Mouse (Mus musculus) layer of hippocampus, postnatal 25 days (tissue): Measurements from ENCODE around the gene Carf. TPM values are rescaled to one million over a fixed set of nuclear protein-coding genes. Genes with fewer than 3 reads are reported as not detected.
"Not testable (repeated sequence)": the region's sequence is repeated elsewhere in the genome, so short reads cannot be mapped to it uniquely, and the experiment has no call there.

Source experiments
- DNase-seq, 2 experiments: peaks; one replicate each; pipeline ENCODE4 v3.0.0; 2022; ENCODE audit warnings: mixed read lengths in 2 of 2, low spot score in 1 of 2; ENCODE audit errors: extremely low spot score in 1 of 2
- total RNA-seq, 2 experiments: library from RNA; stranded (reverse); gene quantifications; 2 replicates each; pipeline ENCODE4 v1.2.3; 2021

Gene Carf
- total RNA-seq: 10 to 100 TPM; 25.6 to 27.9 TPM

DNA sequence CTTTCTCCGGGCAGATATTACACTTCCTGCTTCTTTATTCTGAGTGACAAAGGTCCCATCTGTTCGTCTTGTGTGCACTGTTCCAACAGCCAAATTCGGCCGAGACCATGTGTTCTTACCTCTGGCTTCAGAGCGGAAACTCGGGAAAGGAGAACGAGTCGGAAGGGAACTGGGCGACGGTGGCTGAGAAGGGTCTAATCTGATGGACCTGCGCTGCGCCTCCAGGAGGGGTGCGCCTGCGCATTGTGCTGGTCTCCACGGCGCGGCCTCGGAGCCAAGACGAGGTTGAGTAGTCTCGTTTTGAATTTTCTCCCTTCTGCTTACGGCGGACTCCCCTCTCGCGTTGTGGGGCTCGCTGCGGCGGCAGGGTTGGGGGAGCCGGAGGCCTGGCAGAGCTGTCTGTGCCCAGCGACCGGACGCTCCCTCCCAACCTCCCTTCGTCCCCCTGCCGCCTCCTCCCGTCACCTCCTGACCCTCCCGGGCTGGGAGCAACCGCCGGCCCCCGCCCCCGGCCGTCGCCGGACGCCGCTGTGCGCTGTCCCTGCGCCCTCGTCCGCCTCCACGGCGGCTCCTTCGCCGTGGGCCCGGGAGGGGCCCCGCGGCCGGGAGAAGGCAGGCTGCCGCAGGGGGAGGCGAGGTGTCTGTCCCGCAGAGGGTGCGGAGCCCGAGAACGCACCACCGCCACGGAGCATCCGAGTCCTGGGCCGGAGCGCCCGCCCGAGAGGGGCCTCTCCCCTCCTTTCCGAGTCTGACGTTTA, at the start of gene Carf, which contains the start of gene Wdr12:
Carf (plus strand) TSS at position 224 of the 758 bp plus-strand sequence.
Wdr12 (minus strand) TSS at position 622 of the 758 bp plus-strand sequence.
- peak; percentile 89 to 96 for DNase-seq

- no peak for DNase-seq
These were observed 43.4 kb upstream of the Carf start for GRCm38 (mm10) chr1:60054659-60055058.

GRCm38 (mm10) chr1:60056310-60056709, 41.7 kb upstream of the Carf start:
- no peak for DNase-seq

DNA sequence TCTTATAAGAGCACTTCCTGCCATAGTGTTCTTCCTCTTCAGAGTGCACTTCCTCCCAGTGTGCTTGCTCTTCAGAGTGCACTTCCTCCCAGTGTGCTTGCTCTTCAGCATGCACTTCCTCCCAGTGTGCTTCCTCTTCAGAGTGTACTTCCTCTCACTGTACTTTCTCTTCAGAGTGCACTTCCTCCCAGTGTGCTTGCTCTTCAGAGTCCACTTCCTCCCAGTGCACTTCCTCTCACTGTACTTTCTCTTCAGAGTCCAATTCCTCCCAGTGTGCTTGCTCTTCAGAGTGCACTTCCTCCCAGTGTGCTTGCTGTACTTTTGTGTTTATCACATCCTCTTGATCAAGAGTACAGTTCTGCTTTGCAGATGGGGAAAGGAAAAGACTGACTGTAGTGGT, 27.3 kb upstream of the Carf start:
- DNase-seq: not testable (repeated sequence)

DNA sequence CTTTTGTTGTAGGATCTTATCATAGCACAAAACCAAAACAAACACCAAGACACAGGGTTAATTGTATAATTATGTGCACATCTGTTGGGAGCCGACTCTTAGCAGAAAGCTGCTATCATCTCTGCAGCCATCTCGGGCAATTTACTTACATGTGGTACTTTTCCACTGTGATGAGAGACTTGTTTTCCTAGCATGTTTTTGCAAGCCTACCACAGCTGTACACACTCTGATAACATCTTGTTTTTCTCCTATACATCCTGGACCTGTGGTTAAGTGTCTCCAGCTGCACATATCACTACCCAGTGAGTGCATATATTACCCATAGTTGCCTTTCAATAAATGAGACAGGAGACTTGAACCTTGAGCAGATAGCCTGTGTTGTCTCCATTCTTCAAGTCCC, 23.1 kb upstream of the Carf start:
- no peak for DNase-seq

GRCm38 (mm10) chr1:60075590-60075989, 22.5 kb upstream of the Carf start:
- DNase-seq: no peak

DNA sequence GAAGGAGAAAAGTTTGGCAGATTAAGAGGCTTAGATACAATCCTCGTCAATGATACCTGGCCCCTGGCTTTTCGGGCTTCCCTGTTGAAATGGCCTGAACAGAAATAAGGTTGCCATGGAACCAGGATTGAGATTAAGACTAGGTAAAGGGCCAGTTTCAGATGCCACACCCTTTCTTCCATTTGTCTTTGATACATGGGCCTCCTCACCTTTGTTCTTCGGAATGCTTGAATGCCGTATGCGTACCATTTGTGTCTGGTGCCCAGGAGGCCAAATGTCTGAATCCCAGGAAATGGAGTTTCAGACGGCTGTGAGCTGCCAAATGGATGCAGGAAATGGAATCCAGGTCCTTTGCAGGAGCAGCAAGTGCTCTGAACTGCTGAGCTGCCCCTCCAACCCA, 21.6 kb upstream of the Carf start:
- DNase-seq: no peak

GRCm38 (mm10) chr1:60096572-60097276, 1.3 kb upstream of the Carf start:
- DNase-seq: no peak

DNA sequence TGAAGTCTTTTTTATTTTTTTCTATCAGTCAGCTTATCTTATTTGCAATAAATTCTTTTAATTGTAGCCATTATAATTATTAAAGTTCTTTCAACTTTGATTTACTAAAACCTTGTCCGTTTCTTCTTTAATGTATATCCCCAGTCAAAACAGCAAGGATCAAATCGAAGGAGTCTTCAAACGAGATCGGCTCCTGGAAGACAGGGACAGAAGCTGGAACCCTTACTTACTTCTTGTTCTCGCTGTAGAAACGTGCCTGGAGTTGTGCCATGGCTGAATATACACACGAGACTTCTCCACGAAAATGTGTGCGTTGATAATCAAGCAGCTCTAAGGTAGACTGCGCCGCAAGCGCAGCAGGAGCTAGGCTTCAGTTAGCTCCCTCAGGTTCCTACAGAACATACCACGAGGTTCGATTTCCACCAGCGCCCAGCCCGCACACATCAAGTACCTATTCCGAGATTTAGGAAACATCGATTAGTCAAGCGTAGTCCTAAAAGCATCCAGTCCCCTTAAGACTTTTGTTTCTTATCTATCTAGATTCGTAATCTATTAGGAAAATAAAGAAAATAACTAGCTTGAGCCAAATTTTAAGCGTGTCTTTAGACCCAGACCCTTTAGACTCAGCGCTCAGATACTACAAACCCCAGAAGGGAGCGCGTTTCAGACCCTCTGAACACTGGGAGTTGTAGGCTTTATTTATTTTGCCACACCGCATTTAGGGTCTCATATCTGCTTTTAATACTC, 597 bp upstream of the Carf start:
- DNase-seq: peak; percentile 26 to 64

DNA sequence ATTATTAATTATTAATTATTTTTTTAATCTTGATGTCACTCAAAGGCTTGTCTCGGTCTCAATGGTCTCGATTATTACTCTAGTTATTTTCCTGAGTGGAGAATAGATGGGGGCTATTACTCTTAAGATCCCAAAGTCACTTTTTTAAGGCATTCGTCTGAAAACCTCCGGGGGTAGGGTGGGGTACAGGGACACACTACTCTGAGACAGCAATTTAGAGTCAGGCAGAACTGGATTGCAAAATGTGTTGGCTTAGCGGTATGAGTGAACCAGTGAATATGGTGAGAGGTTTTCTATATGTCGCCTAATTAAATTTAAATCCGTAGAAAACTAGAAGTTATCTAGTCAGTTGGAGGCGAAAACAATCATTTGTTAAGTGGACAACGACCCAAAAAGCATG, 792 bp downstream of the Carf start:
- peak in 1 of 2 experiments; percentile 4 for DNase-seq

GRCm38 (mm10) chr1:60104582-60104981, 6.5 kb downstream of the Carf start:
- DNase-seq: no peak

DNA sequence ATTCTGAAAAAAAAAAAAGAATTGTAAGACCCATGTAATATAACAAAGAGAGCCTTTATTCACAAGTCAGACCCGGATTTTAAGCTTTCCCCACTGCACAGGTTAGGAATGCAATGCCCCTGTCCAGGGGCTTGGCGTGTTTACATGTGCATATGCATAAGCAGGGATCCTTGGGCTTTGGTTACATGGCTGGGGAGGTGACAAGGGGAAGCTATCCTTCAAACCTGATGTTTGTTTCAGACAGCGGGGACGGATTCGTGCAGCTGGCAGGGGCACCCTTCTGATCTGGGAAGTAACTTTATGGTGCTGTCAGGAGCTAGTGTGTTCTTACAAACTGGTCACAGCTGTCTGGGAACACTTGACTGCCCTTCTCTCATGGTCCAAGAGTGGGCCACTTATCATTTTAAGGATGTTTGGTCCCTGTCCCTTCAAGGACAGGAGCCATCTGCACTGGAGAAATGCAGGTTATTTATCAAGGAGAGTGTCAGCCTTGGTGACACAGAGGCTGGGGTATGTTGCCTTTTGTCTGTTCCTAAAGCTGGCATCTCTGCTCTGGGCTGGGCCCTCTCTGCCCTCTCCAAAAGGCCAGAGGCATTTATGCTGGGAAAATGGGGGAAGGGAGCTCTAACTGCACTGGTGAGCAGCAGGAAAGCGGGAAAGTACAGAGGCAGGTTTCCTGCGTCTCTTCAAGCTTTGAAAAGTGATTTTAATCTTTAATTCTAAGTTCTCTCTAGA, 19.8 kb downstream of the Carf start:
- DNase-seq: no peak

GRCm38 (mm10) chr1:60137346-60137745, 39.3 kb downstream of the Carf start:
- no peak for DNase-seq

DNA sequence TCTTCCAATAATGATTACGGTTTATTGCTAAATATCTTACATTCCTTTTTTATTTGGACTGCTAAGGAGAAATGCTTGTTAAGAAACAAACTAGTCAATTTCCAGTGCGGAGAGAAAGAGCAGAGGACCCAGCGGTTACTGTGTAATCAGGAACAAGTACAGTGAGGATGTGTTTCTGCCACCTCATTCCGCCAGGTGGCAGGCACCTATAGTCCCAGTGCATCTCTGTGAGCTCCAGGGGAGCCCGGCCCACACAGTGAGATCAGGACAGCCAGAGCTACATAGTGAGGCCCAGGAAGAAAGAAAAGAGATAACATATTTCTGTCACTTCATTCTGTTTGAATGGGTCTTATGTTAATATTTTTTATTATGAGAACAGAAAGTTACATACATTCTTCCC, 54.7 kb downstream of the Carf start:
- no peak for DNase-seq

GRCm38 (mm10) chr1:60156651-60157050, 58.6 kb downstream of the Carf start:
- no peak for DNase-seq

DNA sequence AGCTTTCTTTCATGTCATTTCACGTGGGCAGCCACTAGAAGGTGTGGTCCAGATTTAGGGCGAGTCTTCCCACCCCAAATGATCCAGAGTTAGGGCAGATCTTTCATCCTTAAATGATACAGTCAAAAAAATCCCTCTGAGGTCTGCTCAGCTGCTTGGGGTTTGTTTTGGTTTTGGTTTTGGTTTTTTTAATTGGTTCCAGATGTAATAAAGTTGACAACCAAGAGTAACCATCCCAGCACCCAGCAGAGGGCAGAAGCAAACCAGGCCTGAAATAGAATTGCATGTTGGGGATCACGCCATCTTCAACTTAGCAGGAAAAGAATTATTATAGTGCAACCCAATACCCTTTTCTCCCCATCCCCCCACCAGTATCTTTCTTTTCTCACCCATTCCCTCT, 60.4 kb downstream of the Carf start:
- DNase-seq: no peak

DNA sequence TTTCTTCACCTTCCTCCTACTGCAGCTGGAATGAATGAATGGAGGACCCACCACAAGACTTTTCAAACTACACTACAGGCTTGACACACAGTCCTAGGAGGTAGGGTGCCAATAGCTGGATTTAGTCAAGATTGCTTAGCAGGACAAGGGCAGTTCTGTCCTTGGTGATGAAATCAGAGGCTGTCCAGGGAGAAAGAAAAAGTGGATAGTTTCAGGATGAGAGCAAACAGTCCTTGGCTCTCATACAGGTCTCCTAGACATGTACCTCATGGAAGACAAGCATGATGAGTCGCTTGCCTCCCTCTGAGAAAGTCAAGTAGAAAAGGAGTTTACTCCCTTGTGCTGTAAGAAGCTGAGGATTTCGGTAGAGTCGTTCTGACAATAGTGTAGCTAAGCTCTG, 65.6 kb downstream of the Carf start:
- no peak for DNase-seq

DNA sequence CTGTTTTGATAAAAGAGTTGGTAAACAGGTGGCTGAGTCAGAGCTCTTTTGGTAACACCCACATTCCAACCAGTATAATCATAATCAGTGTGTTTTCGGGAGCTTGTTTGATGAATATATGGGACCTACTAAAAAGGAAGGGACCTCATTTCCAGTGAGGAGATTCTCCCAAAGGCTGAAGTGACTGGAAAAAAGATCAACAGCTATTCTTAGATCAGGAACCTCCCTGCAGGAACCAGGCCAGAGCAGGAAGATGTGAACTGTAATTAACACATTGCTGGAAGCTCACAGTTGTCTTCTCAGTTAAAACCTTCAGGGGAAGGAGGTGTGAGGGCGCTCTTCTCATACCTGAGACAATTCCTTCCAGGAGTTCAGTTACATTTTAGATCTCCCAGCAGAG, 71.6 kb downstream of the Carf start:
- no peak for DNase-seq

GRCm38 (mm10) chr1:60170251-60170650, 72.2 kb downstream of the Carf start:
- no peak for DNase-seq

DNA sequence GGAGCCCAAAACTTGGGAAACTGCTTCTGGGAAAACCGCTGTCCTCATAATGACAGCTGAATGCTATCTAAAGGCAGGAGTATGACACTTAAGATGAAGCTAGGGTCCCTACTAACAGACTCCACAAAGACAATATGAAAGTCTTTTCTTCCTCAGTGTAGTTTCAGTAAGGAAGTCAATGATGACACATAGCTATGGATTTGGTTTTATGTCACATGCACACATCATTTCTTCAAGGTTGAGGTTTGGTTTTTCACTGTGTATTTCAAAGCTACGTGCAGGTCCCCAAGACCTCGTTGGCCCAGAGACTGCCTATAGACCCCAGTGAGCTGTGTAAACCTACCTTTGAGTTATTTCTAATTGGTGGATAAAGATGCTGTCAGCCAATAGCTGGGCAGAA, 75.1 kb downstream of the Carf start:
- DNase-seq: no peak

DNA sequence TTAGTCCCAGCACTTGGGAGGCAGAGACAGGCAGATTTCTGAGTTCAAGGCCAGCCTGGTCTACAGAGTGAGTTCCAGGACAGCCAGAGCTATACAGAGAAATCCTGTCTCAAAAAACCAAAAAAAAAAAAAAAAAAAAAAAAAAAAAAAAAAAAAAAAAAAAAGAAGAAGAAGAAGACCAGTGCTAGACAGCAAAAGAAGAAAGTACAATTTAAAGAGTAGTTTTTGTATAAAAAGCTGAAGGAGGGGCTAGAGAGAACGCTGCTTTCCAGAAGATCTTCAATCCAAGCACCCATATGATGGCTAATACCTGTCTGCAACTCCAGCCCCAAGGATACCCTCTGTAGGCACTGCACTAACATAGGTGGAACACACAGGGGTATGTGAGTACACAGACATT, 79.8 kb downstream of the Carf start:
- DNase-seq: not testable (repeated sequence)
